Mouse (Mus musculus) intestine, postnatal 0 days (tissue): ENCODE measurements around the gene Nudt22. TPM values are rescaled to one million over a fixed set of nuclear protein-coding genes. Genes with fewer than 3 reads are reported as not detected.

Source experiments
- ATAC-seq: fragments of 200-750 bp; cut with Nextera tagmentation; 2 replicates; pipeline ENCODE4 v1.8.0; 2017; ENCODE audit warnings: mild to moderate bottlenecking, moderate TSS enrichment, moderate library complexity
- H3K27ac ChIP-seq: fragments of 300-500 bp; sonication (generic); 2 replicates; pipeline ENCODE4 v1.5.1; 2014; ENCODE audit warnings: mild to moderate bottlenecking, low read depth, low read length, moderate library complexity
- H3K27me3 ChIP-seq: fragments of 300-500 bp; sonication (generic); replicated peaks from 2 replicates; pipeline ENCODE4 v1.6.1; 2014; ENCODE audit warnings: low read length, mixed read lengths; ENCODE audit not compliant: control insufficient read depth, insufficient read depth
- H3K36me3 ChIP-seq: fragments of 300-500 bp; sonication (generic); 2 replicates; pipeline ENCODE4 v1.6.1; 2014; ENCODE audit warnings: mild to moderate bottlenecking, moderate library complexity; ENCODE audit not compliant: control insufficient read depth, insufficient read depth
- H3K4me1 ChIP-seq: fragments of 300-500 bp; sonication (generic); replicated peaks from 2 replicates; pipeline ENCODE4 v1.6.1; 2014; ENCODE audit warnings: antibody characterized with exemption, low read length, mixed read lengths; ENCODE audit not compliant: control insufficient read depth, insufficient read depth
- H3K4me2 ChIP-seq: fragments of 300-500 bp; sonication (generic); replicated peaks from 2 replicates; pipeline ENCODE4 v1.6.1; 2014; ENCODE audit warnings: low read depth, mild to moderate bottlenecking, moderate library complexity
- H3K4me3 ChIP-seq: fragments of 300-500 bp; sonication (generic); 2 replicates; pipeline ENCODE4 v1.5.1; 2014; ENCODE audit warnings: low read depth, low read length
- H3K9ac ChIP-seq: fragments of 300-500 bp; sonication (generic); 2 replicates; pipeline ENCODE4 v1.6.1; 2014; ENCODE audit warnings: mild to moderate bottlenecking, low read depth, low read length
- H3K9me3 ChIP-seq: fragments of 300-500 bp; sonication (generic); 2 replicates; pipeline ENCODE4 v1.6.1; 2016; ENCODE audit warnings: mixed run types; ENCODE audit not compliant: control insufficient read depth
- CTCF ChIP-seq: sonication (generic); IDR thresholded peaks from 2 replicates; pipeline ENCODE4 v1.5.1; 2016; ENCODE audit warnings: low read depth, mild to moderate bottlenecking, control low read depth, antibody characterized with exemption, moderate library complexity
- WGBS: fragments of 180-500 bp; shearing (Covaris S2); extraction: QIAGEN DNeasy Blood & Tissue Kit; methylation state at CpG from one replicate; pipeline ENCODE4 v1.1.7; 2014; 5-methylcytosine and 5-hydroxymethylcytosine counted together
- polyA plus RNA-seq: library from polyadenylated mRNA; unstranded; fragments of >200 nt; fragmentation: Nextera tagmentation; extraction: Ambion mirVana; gene quantifications from 2 replicates; pipeline ENCODE4 v1.2.1, GENCODE M21; 2015

Nudt22 gene
- polyA plus RNA-seq, 1 experiment from 2014 or later: 50.4 TPM

DNA sequence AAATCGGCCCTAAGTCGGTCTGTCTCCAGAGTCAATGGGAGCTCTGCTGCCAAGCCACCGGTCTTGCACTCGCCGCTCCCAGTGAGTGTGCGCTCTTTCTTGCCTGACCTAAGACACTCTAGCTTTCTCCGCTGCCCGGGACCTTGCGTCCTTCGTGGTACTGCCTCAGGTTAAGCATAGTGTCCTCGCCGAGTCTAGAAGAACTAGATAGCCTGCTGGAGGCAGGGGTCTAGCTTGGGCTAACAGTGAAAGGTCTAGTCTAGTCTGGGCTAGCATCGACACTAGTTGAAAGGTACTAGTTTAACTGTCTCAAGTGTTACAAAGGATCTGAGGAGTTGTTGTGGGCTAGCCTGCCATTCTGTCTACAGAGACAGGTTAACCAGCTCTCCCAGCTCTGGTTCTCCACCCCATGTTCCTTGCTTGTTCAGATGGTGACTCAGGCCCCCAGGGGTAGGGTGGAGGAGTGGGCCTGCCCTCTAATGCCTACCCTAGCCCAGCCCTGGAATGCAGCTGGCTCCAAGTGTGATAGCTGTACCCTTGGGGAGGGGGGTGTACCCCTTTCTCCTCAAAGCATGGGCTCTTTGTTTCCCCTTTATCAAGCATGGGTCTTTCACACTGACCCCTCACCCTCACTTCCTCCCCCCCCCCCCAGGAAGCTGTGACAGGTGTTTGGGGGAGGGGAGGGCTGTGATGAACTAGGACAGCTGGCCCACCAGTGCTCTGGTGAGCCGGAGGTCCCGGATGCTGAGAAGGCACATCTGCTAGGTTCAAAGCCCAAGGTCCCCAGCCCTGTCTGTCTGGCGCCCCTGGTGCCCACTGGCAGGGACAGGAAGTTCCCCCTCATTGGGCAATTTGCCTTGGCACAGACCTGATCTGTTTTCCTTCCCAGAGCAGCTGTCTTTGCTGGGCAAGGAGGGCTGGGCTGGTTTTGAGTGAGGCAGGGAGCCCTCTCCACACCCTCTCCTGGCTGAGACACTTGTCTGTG lies 20.1 kb downstream of the Nudt22 start, which contains the start of gene Plcb3:
Gene Plcb3, minus strand, starts transcription at position 934 of the 985 bp plus-strand sequence.
- H3K27me3 ChIP-seq: no peaks in the 10 kb centered on the region
- peak within 1 kb of the TSS; percentile 88 for H3K27ac ChIP-seq
- H3K9me3 ChIP-seq: no peaks in the 10 kb centered on the region
- H3K9ac ChIP-seq: peak within 1 kb of the TSS; percentile 53
- under 1% methylated on average over 16 of the region's 16 CpGs for WGBS
- peaks cover 8% of the 10 kb centered on the region; the same call in 1 of the 2 replicates for H3K36me3 ChIP-seq
- TF ChIP-seq CTCF: peak; percentile 63
- H3K4me2 ChIP-seq: peak within 1 kb of the TSS; percentile 88
- ATAC-seq: no peak
- H3K4me3 ChIP-seq: peak within 1 kb of the TSS; percentile 59
- peaks cover 7% of the 10 kb centered on the region; the same call in 1 of the 2 replicates for H3K4me1 ChIP-seq

DNA sequence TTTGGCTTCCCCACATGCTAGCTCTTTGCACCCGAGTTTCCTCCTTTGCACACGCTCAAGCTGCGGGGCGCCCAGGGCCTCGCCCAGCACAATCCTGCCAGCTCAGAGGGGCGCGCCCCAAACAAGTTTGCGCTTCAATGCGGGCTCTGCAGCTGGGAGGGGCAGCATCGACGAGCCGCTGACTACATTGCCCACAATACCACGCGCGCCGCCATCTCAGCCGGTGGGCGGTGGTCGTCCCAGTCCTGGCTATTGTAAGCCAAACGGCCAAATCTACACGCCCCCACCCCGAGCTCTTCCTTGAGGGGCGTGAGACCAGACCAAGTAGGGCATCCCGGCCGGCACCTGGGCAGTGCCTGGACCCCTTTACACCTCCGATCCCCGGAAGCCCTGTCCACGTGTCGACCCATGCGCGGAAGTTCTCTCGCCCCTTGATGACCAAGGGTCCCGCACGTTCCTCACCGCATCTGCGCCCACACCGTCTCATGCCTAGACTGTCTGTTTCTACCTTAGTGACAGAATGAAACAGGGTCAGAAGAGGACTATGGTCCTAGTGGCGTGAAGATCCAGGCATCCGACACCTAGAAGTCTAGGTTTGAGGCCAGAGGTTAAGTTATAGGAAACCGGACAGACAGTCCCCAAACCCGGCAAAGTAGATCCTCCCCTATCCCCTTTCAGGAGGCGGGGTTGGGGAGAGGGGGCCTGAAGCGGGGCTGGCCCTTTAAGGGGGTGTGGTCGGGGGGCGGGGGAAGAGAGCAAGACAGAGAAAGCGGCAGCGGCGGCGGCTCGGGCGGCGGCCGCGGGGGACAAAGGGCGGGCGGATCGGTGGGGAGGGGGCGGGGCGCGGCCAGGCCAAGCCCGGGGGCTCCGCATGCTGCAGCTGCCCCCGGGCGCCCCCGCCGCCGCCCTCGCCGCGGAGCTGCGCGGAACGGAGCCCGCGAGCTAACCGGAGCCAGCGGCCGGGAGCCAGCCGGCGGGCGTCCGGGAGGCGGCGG lies 21.4 kb downstream of the Nudt22 start, which contains the start of gene Ppp1r14b:
Gene Ppp1r14b, plus strand, starts transcription at position 758 of the 995 bp plus-strand sequence.
- under 1% methylated on average over 65 of the region's 84 CpGs for WGBS

DNA sequence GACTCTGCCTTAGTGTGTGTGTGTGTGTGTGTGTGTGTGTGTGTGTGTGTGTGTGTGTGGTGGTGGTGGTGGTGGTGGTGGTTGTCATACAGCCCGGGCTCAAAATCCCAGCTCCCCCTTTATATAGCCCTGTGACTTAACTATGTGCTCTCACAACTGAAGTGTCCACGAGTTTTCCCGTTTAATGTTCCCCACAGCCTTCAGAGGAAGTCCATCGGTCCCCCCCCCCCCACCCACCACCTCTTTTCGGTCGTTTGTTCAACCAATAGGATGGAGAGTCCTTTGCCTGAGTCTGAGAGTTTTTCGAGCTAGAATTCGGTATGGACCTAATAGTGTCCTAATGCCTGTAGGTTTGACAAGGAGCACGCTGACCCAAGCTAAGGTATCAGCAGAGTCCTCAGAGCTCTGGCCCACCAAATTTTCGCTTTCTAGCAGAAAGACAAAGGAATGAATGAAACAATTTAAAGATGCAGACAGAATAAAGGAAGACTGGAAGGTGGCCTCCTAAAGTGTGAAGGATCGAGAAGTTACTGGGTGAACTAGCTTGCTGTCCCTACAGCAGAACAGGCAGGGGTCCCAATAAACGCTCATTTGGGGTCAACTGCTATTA lies 22.2 kb downstream of the Nudt22 start:
- no peaks in the 10 kb centered on the region for H3K9me3 ChIP-seq
- H3K4me2 ChIP-seq: peak overlapping the region; percentile 88
- peaks cover 14% of the 10 kb centered on the region for H3K4me1 ChIP-seq
- TF ChIP-seq CTCF: no peak
- 38% methylated on average over 12 of the region's 12 CpGs for WGBS
- H3K9ac ChIP-seq: no peak overlapping the region
- H3K4me3 ChIP-seq: peak overlapping the region; percentile 59
- peaks cover 8% of the 10 kb centered on the region; the same call in 1 of the 2 replicates for H3K36me3 ChIP-seq
- ATAC-seq: no peak
- H3K27me3 ChIP-seq: no peaks in the 10 kb centered on the region
- H3K27ac ChIP-seq: no peak overlapping the region

More for the DNA sequence above, 21.4 kb downstream of the Nudt22 start, which contains the start of gene Ppp1r14b:
- H3K36me3 ChIP-seq: peaks cover 8% of the 10 kb centered on the region; the same call in 1 of the 2 replicates
- peak; percentile 44 for ATAC-seq
- H3K4me3 ChIP-seq: peak within 1 kb of the TSS; percentile 59
- H3K27ac ChIP-seq: peak within 1 kb of the TSS; percentile 88
- peak within 1 kb of the TSS; percentile 69 for H3K9ac ChIP-seq
- no peaks in the 10 kb centered on the region for H3K9me3 ChIP-seq
- peak within 1 kb of the TSS; percentile 88 for H3K4me2 ChIP-seq
- TF ChIP-seq CTCF: no peak
- H3K27me3 ChIP-seq: no peaks in the 10 kb centered on the region
- peaks cover 14% of the 10 kb centered on the region for H3K4me1 ChIP-seq

DNA sequence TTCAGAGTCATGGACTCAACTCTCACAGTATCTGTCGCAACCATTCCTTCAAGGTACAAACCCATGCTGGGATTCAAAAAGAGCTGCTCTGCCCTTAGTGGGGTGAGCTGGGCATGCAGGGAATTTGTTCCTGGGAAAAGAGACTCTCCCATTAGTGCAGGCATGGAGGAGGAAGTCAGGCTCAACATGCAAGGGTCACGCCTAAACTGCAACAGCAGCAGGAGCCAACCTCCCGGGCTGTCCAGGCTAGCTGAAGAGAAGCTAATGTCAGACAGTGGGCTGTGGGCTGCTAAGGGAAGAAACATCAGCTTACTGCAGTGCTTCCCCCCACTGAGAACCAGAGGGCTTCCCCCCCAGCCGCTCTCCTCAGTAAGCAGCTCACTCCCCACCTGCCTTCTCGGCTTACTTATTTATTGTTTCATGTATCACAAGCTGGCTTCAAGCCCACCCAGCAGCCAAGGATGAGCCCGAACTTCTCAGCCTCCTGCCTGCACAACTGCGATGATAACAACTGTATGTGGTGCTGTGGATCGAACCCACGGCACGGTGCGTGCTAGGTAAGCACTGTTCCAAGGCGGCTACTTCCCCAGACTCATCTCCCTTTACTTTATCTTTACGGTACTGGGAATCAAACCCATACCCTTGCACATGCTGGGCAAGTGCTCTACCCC lies 23.5 kb downstream of the Nudt22 start:
- H3K27ac ChIP-seq: peak overlapping the region; percentile 21; the same call in 1 of the 2 replicates
- TF ChIP-seq CTCF: no peak
- no peak overlapping the region for H3K4me3 ChIP-seq
- H3K4me2 ChIP-seq: no peak overlapping the region
- no peaks in the 10 kb centered on the region for H3K27me3 ChIP-seq
- H3K36me3 ChIP-seq: peaks cover 7% of the 10 kb centered on the region; the same call in 1 of the 2 replicates
- WGBS: 72% methylated on average over 13 of the region's 13 CpGs
- peaks cover 14% of the 10 kb centered on the region for H3K4me1 ChIP-seq
- H3K9me3 ChIP-seq: no peaks in the 10 kb centered on the region
- no peak overlapping the region for H3K9ac ChIP-seq
- ATAC-seq: no peak

DNA sequence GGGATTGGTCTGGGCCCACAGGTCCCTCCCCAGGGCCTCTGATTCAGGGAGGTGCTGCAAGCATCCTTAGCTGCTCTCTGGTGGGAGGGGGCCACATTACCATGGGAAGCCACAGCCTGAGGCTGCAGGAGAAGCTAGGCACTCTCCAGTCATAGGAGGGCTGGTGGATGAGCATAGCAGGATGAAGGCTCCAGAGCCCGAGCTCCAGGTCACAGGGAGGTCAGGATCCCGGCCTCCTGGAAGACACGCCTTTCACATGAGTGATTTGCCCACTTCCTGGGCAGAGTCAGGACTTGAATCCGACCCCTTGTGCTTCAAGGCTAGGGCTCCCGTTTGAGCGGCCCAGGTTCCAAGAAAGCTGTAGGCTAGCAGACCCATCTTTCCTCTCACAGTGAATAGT lies 24.3 kb downstream of the Nudt22 start:
- Histone ChIP-seq H3K27me3 (no peaks in the 10 kb centered on the region), H3K4me3 (no peak overlapping the region), H3K36me3 (peaks cover 3% of the 10 kb centered on the region; the same call in 1 of the 2 replicates), H3K9ac (no peak overlapping the region), H3K9me3 (no peaks in the 10 kb centered on the region), H3K27ac (no peak overlapping the region), H3K4me1 (peaks cover 14% of the 10 kb centered on the region), H3K4me2 (no peak overlapping the region; the same call in 1 of the 2 replicates)
- TF ChIP-seq CTCF: no peak
- ATAC-seq: no peak
- 22% methylated on average over 6 of the region's 6 CpGs for WGBS
